Mouse (Mus musculus) layer of hippocampus, adult 2 months (tissue): ENCODE measurements around the gene Apom. TPM values are rescaled to one million over a fixed set of nuclear protein-coding genes. Genes with fewer than 3 reads are reported as not detected.

Source experiments
- DNase-seq, 2 experiments: peaks; one replicate each; pipeline ENCODE4 v3.0.0; 2022; ENCODE audit warnings: low spot score in 2 of 2
- H3K27ac ChIP-seq: fragments of 200-600 bp; 2 replicates; pipeline ENCODE4 v1.8.1; 2022
- H3K4me3 ChIP-seq: fragments of 200-600 bp; 2 replicates; pipeline ENCODE4 v1.8.1; 2022; ENCODE audit warnings: mild to moderate bottlenecking
- CTCF ChIP-seq: fragments of 200-600 bp; conservative IDR thresholded peaks from 2 replicates; pipeline ENCODE4 v1.8.1; 2022; ENCODE audit warnings: antibody characterized with exemption, mild to moderate bottlenecking, moderate library complexity
- total RNA-seq, 2 experiments: library from RNA; stranded (reverse); gene quantifications; 2 replicates each; pipeline ENCODE4 v1.2.3; 2021

The Apom gene
- total RNA-seq, 2 experiments from 2014 or later = 0.37 to 0.49 TPM

- no peak for DNase-seq
- no peak within 1 kb of the TSS for H3K27ac ChIP-seq
- no peak within 1 kb of the TSS for H3K4me3 ChIP-seq
- TF ChIP-seq CTCF = peak; percentile 71
These were observed 16.5 kb downstream of the Apom start, which contains the start of gene Ly6g5b for GRCm38 (mm10) chr17:35115046-35116019. Gene Ly6g5b, minus strand, starts transcription at chr17:35115428.

DNA sequence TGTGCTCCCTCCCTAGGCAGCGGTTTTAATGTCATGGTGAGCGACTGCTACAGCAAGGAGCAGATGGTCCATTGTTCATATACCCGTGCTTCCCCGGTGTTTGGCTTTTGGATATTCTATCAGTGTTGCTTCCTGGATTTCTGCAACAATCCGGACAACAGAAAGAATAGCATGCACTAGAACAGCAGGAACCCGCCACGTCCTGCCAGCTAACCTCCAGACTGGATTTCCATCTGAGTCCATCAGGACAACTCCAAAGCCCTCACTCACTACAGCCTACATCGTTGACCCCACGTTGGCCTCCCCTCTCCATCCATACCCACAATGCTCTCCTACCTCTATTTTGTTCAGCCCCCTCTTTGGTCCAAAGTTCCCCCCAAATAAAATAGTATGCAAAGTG lies 20.1 kb downstream of the Apom start:
- Histone ChIP-seq H3K27ac (no peak overlapping the region), H3K4me3 (no peak overlapping the region)
- no peak for TF ChIP-seq CTCF
- no peak for DNase-seq

GRCm38 (mm10) chr17:35108097-35108496 lies 23.8 kb downstream of the Apom start, which contains the start of gene Ly6g5c:
Gene Ly6g5c, plus strand, starts transcription at chr17:35108279.
- TF ChIP-seq CTCF = no peak

GRCm38 (mm10) chr17:35106522-35106921 lies 25.3 kb downstream of the Apom start:
- TF ChIP-seq CTCF = peak; percentile 50
- no peak for DNase-seq
- Histone ChIP-seq H3K27ac (no peak overlapping the region), H3K4me3 (no peak overlapping the region)

More at GRCm38 (mm10) chr17:35108097-35108496, 23.8 kb downstream of the Apom start, which contains the start of gene Ly6g5c:
- H3K27ac ChIP-seq = no peak within 1 kb of the TSS
- H3K4me3 ChIP-seq = no peak within 1 kb of the TSS
- no peak for DNase-seq

GRCm38 (mm10) chr17:35105740-35106389 lies 26.0 kb downstream of the Apom start:
- no peak for DNase-seq
- H3K27ac ChIP-seq = no peak overlapping the region
- TF ChIP-seq CTCF = peak; percentile 71
- no peak overlapping the region for H3K4me3 ChIP-seq

DNA sequence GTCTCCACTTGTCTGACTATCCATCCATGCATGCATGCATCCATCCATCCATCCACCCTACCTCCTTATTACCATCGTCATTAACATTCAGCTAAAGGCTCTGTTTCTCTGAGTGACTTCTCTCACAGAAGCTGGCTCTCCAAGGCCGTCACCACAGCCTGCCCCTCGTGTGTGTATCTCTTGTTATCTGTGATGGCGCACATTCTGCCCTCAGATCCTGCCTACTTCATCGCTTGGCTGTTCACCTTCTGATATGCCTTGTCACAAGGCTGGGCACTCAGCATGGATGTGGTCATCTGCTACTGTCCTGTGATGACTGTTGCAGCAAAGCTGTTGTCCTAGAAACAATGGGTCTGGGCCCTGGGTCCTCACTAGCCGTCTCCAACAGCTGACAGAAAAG lies 27.1 kb downstream of the Apom start:
- no peak for TF ChIP-seq CTCF
- no peak overlapping the region for H3K4me3 ChIP-seq
- no peak for DNase-seq
- no peak overlapping the region for H3K27ac ChIP-seq

- DNase-seq = no peak
- H3K27ac ChIP-seq = no peak overlapping the region
- no peak for TF ChIP-seq CTCF
- no peak overlapping the region for H3K4me3 ChIP-seq
These were observed 27.8 kb downstream of the Apom start for GRCm38 (mm10) chr17:35104079-35104478.

DNA sequence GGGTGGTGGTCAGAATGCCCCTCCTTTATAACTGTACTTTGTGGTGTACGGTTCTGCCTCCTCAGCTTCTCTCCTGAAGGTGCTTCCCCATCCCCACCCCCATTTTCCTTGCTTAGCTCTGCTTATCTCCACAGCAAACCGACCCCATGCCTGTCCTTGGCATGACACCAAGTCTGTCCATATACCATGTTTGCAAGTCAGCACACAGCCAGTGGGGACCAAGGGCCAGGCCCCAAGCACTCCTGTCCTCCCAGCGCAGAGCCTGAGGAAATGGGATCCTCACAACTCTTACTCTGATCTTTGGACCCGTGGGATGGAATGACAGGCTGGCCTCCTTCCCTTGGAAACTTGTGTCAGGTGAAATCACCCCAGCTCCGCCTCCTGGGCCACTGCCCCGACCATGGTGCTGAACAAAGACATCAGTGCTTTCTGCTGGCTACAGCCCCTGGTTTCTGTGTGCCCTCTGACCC lies 28.6 kb downstream of the Apom start:
- DNase-seq = no peak
- Histone ChIP-seq H3K4me3 (no peak overlapping the region), H3K27ac (no peak overlapping the region)
- no peak for TF ChIP-seq CTCF

DNA sequence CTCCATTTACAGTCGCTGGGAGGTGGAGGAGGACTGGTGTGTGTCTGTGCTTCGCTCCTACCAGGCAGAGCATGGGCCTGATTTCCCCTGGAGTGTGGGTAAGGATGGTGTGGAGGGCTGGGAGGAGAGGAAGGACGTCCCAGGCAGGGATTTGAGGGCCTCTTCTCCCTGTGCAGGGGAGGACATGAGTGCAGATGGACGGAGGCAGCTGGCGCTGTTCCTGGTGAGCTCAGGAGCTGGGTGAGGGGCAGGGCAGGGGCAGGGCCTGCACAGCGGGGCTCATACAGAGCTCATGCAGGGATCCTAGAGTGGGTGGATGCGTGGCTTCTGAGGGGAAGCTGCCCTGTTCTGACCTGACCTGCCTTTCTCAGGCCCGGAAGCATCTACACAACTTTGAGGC lies 29.6 kb downstream of the Apom start:
- no peak overlapping the region for H3K27ac ChIP-seq
- TF ChIP-seq CTCF = no peak
- DNase-seq = no peak

GRCm38 (mm10) chr17:35101161-35101560 lies 30.7 kb downstream of the Apom start:
- TF ChIP-seq CTCF = no peak
- Histone ChIP-seq H3K27ac (no peak overlapping the region), H3K4me3 (no peak overlapping the region)
- DNase-seq = no peak

More for the DNA sequence above, 29.6 kb downstream of the Apom start:
- H3K4me3 ChIP-seq = no peak overlapping the region

GRCm38 (mm10) chr17:35100196-35100765 lies 31.6 kb downstream of the Apom start:
- TF ChIP-seq CTCF = no peak
- DNase-seq = no peak
- Histone ChIP-seq H3K27ac (no peak overlapping the region), H3K4me3 (no peak overlapping the region)

DNA sequence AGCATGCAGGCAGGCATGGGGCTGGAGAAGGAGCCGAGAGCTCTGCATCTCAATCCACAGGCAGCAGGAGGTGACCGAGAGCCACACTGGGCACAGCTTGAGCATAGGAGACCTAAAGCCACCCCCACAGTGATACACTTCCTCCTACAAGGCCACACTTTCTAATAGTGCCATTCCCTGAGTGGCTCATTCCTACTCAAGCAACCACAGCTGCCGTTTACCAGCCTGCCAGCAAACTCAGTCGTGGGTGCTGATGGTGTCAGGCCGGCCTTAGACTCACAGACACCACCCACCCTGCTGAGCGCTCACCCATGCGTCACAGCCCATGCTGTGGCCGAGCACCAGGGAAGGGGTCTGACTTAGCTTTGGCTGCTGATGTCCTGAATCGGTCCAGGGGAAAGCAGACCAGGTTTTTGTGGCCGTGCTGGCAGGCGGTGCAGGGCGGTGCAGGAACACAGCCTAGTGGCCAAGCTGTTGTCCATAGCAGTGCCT lies 34.6 kb downstream of the Apom start:
- peak; percentile 37 to 43 for DNase-seq
- peak overlapping the region; percentile 43; the same call in 1 of the 2 replicates for H3K27ac ChIP-seq
- no peak overlapping the region for H3K4me3 ChIP-seq
- TF ChIP-seq CTCF = peak; percentile 67
